Mouse (Mus musculus): ENCODE data around the gene Cela3b. TPM values are rescaled to one million over a fixed set of nuclear protein-coding genes. Genes with fewer than 3 reads are reported as not detected.
"Not testable (repeated sequence)": the region's sequence is repeated elsewhere in the genome, so short reads cannot be mapped to it uniquely, and the experiment has no call there.

Cela3b gene
- total and polyA plus RNA-seq, 2 experiments from 2014 or later, result not detected

GRCm38 (mm10) chr4:137441332-137441731 is 11.0 kb upstream of the Cela3b start:
- DNase-seq (ENCODE audit: low spot score) (no peak), ATAC-seq (ENCODE audit: low FRiP score) (no peak)
- TF ChIP-seq CTCF (IDR thresholded peaks at IDR 0.05), result peak; percentile 28
- no peak overlapping the region for H3K9ac ChIP-seq (replicated peaks; ENCODE audit: low read length, poor library complexity, severe bottlenecking)
- no peaks in the 10 kb centered on the region for H3K9me3 ChIP-seq (ENCODE audit: low read length)
- H3K4me3 ChIP-seq (ENCODE audit: low read depth, low read length), result no peak overlapping the region
- WGBS, result 79% methylated on average over 4 of the region's 4 CpGs
- H3K4me1 ChIP-seq (ENCODE audit: insufficient read depth, low read length), result no peaks in the 10 kb centered on the region
- H3K27ac ChIP-seq (ENCODE audit: low read depth, low read length), result no peak overlapping the region
- H3K27me3 ChIP-seq (ENCODE audit: insufficient read depth, low read length), result no peaks in the 10 kb centered on the region
- no peaks in the 10 kb centered on the region for H3K36me3 ChIP-seq (ENCODE audit: insufficient read depth, low read length)
- H3K4me2 ChIP-seq (ENCODE audit: low read depth, low read length, poor library complexity, severe bottlenecking), result no peak overlapping the region

GRCm38 (mm10) chr4:137438842-137439241 is 8.5 kb upstream of the Cela3b start:
- H3K27me3 ChIP-seq (ENCODE audit: insufficient read depth, low read length), result no peaks in the 10 kb centered on the region
- no peak for TF ChIP-seq CTCF (IDR thresholded peaks at IDR 0.05)
- H3K4me3 ChIP-seq (ENCODE audit: low read depth, low read length), result no peak overlapping the region
- H3K4me2 ChIP-seq (ENCODE audit: low read depth, low read length, poor library complexity, severe bottlenecking), result no peak overlapping the region
- no peaks in the 10 kb centered on the region for H3K36me3 ChIP-seq (ENCODE audit: insufficient read depth, low read length)
- ATAC-seq (ENCODE audit: low FRiP score) (no peak), DNase-seq (ENCODE audit: low spot score) (no peak)
- no peak overlapping the region for H3K9ac ChIP-seq (replicated peaks; ENCODE audit: low read length, poor library complexity, severe bottlenecking)
- H3K4me1 ChIP-seq (ENCODE audit: insufficient read depth, low read length), result no peaks in the 10 kb centered on the region
- H3K9me3 ChIP-seq (ENCODE audit: low read length), result no peaks in the 10 kb centered on the region
- WGBS, result 90% methylated on average over 8 of the region's 8 CpGs
- H3K27ac ChIP-seq (ENCODE audit: low read depth, low read length), result no peak overlapping the region

- no peaks in the 10 kb centered on the region for H3K4me1 ChIP-seq (ENCODE audit: insufficient read depth, low read length)
- no peak overlapping the region for H3K9ac ChIP-seq (replicated peaks; ENCODE audit: low read length, poor library complexity, severe bottlenecking)
- no peak for TF ChIP-seq CTCF (IDR thresholded peaks at IDR 0.05)
- no peaks in the 10 kb centered on the region for H3K9me3 ChIP-seq (ENCODE audit: low read length)
- no peaks in the 10 kb centered on the region for H3K36me3 ChIP-seq (ENCODE audit: insufficient read depth, low read length)
- DNase-seq (ENCODE audit: low spot score), result no peak
- H3K27ac ChIP-seq (ENCODE audit: low read depth, low read length), result no peak overlapping the region
- ATAC-seq (ENCODE audit: low FRiP score), result no peak
- WGBS, result 84% methylated on average over 8 of the region's 8 CpGs
- H3K4me2 ChIP-seq (ENCODE audit: low read depth, low read length, poor library complexity, severe bottlenecking), result no peak overlapping the region
- H3K27me3 ChIP-seq (ENCODE audit: insufficient read depth, low read length), result no peaks in the 10 kb centered on the region
- H3K4me3 ChIP-seq (ENCODE audit: low read depth, low read length), result no peak overlapping the region
These were observed 6.8 kb upstream of the Cela3b start for GRCm38 (mm10) chr4:137436979-137437669.

GRCm38 (mm10) chr4:137432700-137433550 is 2.6 kb upstream of the Cela3b start:
- H3K36me3 ChIP-seq (ENCODE audit: insufficient read depth, low read length); H3K4me1 ChIP-seq (ENCODE audit: insufficient read depth, low read length); H3K9me3 ChIP-seq (ENCODE audit: low read length); DNase-seq (ENCODE audit: low spot score); ATAC-seq (ENCODE audit: low FRiP score); H3K27ac ChIP-seq (ENCODE audit: low read depth, low read length); H3K4me3 ChIP-seq (ENCODE audit: low read depth, low read length); H3K27me3 ChIP-seq (ENCODE audit: insufficient read depth, low read length); H3K4me2 ChIP-seq (ENCODE audit: low read depth, low read length, poor library complexity, severe bottlenecking); H3K9ac ChIP-seq (replicated peaks; ENCODE audit: low read length, poor library complexity, severe bottlenecking): not testable (repeated sequence)
- 79% methylated on average over 10 of the region's 10 CpGs for WGBS

DNA sequence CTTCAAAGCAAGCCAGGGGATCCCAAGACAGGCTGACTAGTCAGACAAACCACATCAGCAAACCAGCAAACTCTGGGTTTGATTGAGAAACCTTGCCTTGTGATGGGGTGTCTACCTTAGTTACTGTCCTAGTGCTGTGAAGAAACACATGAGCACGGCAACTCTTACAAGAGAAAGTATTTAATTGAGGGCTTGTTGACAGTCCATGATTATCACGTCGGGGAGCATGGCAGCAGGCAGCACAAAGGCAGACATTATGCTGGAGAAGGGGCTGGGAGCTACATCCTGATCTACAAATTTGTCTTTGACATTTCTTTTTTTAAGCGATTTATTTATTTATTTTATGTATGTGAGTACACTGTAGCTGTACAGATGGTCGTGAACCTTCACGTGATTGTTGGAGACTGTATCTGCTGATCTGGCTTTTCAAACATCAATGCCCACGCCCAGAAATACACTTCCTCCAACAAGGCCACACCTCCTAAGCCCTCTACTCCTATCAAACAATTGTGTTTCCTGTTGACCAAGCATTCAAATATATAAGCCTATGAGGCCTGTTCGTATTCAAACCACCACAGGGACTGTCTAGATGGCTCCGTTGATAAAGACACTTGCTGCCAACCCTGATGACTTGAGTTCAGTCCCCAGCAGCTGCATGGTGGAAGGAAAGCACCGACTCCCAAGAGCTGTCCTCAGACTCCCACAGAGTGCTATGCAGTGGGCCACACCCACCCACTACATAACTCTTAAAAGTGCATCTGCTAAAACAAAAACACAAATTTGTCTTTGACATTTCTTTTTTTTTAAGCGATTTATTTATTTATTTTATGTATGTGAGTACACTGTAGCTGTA is 12.4 kb downstream of the Cela3b start:
- TF ChIP-seq CTCF (IDR thresholded peaks at IDR 0.05), result no peak
- no peak for DNase-seq (ENCODE audit: low spot score)

More for the DNA sequence above, 12.4 kb downstream of the Cela3b start:
- no peak overlapping the region for H3K27ac ChIP-seq (ENCODE audit: low read depth, low read length)
- no peaks in the 10 kb centered on the region for H3K27me3 ChIP-seq (ENCODE audit: insufficient read depth, low read length)
- no peak overlapping the region for H3K4me2 ChIP-seq (ENCODE audit: low read depth, low read length, poor library complexity, severe bottlenecking)
- no peak for ATAC-seq (ENCODE audit: low FRiP score)
- 81% methylated on average over 11 of the region's 11 CpGs for WGBS
- H3K4me1 ChIP-seq (ENCODE audit: insufficient read depth, low read length), result no peaks in the 10 kb centered on the region
- H3K9ac ChIP-seq (replicated peaks; ENCODE audit: low read length, poor library complexity, severe bottlenecking), result no peak overlapping the region
- no peak overlapping the region for H3K4me3 ChIP-seq (ENCODE audit: low read depth, low read length)
- H3K9me3 ChIP-seq (ENCODE audit: low read length), result no peaks in the 10 kb centered on the region
- H3K36me3 ChIP-seq (ENCODE audit: insufficient read depth, low read length), result no peaks in the 10 kb centered on the region

Measured in midbrain, postnatal 0 days (tissue).